Mouse (Mus musculus) thymus, adult 2 months (tissue): ENCODE results near the gene Arfgef2. TPM values are rescaled to one million over a fixed set of nuclear protein-coding genes. Genes with fewer than 3 reads are reported as not detected.

ENCODE experiments used
- DNase-seq: peaks from one replicate; pipeline ENCODE4 v3.0.0; 2021
- H3K27ac ChIP-seq: fragments of 200-500 bp; 2 replicates; pipeline ENCODE4 v1.5.1; 2012; ENCODE audit warnings: low read length, control low read depth; ENCODE audit not compliant: control insufficient read depth, insufficient read depth
- H3K27me3 ChIP-seq: fragments of 200-500 bp; 2 replicates; pipeline ENCODE4 v1.6.1; 2012; ENCODE audit warnings: mild to moderate bottlenecking, low read length, moderate library complexity, mixed read lengths; ENCODE audit not compliant: control insufficient read depth, insufficient read depth
- H3K36me3 ChIP-seq: fragments of 200-500 bp; 2 replicates; pipeline ENCODE4 v1.6.1; 2012; ENCODE audit warnings: mild to moderate bottlenecking, low read length, moderate library complexity; ENCODE audit not compliant: control insufficient read depth, insufficient read depth
- H3K4me1 ChIP-seq: fragments of 200-500 bp; replicated peaks from 2 replicates; pipeline ENCODE4 v1.6.1; 2012; ENCODE audit warnings: low read length; ENCODE audit not compliant: control insufficient read depth, insufficient read depth
- H3K4me3 ChIP-seq: fragments of 200-500 bp; 2 replicates; pipeline ENCODE4 v1.5.1; 2012; ENCODE audit warnings: mild to moderate bottlenecking, low read length, control low read depth, moderate library complexity; ENCODE audit not compliant: control insufficient read depth, insufficient read depth
- CTCF ChIP-seq: fragments of 200-500 bp; IDR thresholded peaks from 2 replicates; pipeline ENCODE4 v1.5.1; 2012; ENCODE audit warnings: mild to moderate bottlenecking, control low read depth, low read length, moderate library complexity, borderline replicate concordance; ENCODE audit not compliant: control insufficient read depth, poor library complexity, insufficient read depth; ENCODE audit errors: extremely low read depth
- POLR2A ChIP-seq: fragments of 200-500 bp; IDR thresholded peaks from 2 replicates; pipeline ENCODE4 v1.6.1; 2012; ENCODE audit warnings: mild to moderate bottlenecking, low read length, control low read depth, moderate library complexity; ENCODE audit not compliant: control insufficient read depth, poor library complexity, insufficient read depth; ENCODE audit errors: extremely low read depth
- WGBS: fragments of 180-500 bp; shearing (Covaris S2); methylation state at CpG from one replicate; pipeline ENCODE4 v1.1.7; 2018; 5-methylcytosine and 5-hydroxymethylcytosine counted together
- polyA plus RNA-seq: library from polyadenylated mRNA; depleted of rRNA; stranded (reverse); fragments of >200 nt; gene quantifications from 2 replicates; pipeline ENCODE4 v1.2.3, GENCODE M21; 2012

Gene Arfgef2
- polyA plus RNA-seq, 1 experiment: 18.7 TPM

DNA sequence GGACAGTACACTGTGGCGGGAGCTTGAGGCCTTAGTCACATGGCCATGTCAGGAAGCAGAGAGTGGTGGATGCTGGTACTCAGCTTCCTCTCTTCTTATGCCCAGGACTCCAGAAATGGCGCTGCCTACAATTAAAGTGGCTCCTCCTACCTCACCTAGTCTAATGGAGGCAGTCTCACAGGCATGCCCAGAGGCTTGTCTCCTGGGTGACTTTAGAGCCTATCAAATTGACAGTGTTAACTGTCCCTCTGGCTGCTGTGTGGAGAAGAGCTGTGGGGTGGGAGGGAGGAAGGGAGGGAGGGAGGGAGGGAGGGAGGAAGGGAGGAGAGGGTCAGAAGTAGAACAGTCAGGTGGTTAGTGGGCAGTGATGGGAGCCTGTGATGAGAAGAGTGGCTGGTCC is 15.5 kb downstream of the Arfgef2 start:
- no peaks in the 10 kb centered on the region for H3K36me3 ChIP-seq
- H3K4me1 ChIP-seq: peaks cover 17% of the 10 kb centered on the region
- no peak for DNase-seq
- 42% methylated on average over 2 of the region's 2 CpGs for WGBS
- H3K27me3 ChIP-seq: no peaks in the 10 kb centered on the region
- H3K27ac ChIP-seq: no peak overlapping the region
- H3K4me3 ChIP-seq: no peak overlapping the region
- TF ChIP-seq POLR2A: no peak
- no peak for TF ChIP-seq CTCF

DNA sequence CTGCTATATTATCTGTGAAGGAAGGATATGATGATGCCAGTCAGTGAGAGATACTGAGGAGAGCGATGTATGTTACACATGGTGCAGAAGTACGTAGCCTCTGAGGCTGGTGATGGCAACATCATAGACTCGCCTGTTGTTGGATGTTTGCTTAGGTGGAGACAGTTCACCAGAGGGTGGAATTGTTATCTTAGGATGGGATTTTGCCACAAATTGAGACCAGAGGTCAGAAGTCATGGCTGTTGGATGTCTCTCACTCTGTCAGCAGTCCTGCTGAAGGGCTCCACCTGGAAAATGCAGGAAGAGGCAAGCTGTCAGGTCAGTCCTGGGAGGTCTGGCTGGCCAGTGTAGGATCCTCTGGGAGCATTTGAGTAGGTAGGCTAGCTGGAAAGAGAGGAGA is 16.0 kb downstream of the Arfgef2 start:
- over 99% methylated on average over 3 of the region's 3 CpGs for WGBS
- DNase-seq: no peak
- Histone ChIP-seq H3K36me3 (no peaks in the 10 kb centered on the region), H3K4me1 (peaks cover 17% of the 10 kb centered on the region), H3K27me3 (no peaks in the 10 kb centered on the region), H3K4me3 (no peak overlapping the region), H3K27ac (no peak overlapping the region)
- TF ChIP-seq CTCF: no peak
- TF ChIP-seq POLR2A: no peak

DNA sequence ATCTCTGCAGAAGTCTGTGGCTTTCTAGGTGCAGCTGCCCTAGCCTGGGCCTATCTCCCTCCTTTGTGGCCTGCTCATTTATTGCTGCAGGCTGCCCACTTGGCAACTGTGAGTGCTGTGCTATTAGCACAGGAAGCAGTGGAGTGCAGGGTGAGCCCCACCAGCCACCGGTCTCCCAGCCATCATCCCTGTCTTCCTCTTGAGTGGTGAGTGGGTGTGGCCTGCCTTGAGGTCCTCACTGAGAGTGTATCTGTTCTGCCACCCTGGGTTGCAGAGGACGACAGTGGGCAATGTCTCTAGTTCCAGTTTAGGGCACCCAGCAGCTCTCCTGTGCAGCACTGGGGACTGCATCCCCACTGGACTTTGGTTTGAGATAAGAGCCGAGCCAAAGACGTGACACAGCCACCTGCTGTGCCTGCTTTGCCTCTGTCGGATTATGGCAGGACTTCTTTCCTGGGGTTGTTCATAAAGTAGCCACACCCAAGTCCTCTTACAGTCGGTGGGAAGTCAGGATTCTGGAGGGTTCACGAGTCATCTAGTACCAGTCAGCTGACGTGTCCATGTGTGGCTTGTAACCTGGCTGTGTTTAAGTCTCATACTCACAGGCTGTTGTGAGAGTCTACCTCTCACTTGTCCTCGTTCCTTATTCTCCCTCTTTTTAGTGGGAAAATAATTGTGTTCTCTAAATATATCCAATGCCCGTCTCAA is 16.9 kb downstream of the Arfgef2 start:
- TF ChIP-seq POLR2A (no peak), CTCF (no peak)
- Histone ChIP-seq H3K27ac (no peak overlapping the region), H3K4me3 (no peak overlapping the region), H3K36me3 (no peaks in the 10 kb centered on the region), H3K27me3 (no peaks in the 10 kb centered on the region), H3K4me1 (peaks cover 24% of the 10 kb centered on the region)
- 66% methylated on average over 10 of the region's 10 CpGs for WGBS
- no peak for DNase-seq

DNA sequence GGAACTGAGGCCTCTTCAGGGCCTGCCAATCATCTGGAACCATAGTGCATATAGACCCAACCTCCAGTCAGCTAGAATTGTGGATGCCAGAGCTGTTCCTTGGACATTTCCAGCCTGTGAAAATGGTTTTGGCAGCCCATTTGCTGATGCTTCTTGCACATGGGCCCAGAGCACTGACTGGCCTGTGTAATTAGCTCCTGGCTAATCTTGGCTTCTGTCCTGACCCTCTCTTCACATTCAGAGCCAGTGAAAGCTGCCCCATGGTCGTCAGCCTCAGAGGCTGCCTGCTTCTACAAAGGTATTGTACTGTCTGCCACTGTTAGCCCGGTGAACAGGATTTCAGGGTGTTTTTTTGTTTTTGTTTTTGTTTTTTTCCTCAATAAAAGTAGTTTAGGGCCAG is 17.5 kb downstream of the Arfgef2 start:
- 92% methylated on average over 2 of the region's 2 CpGs for WGBS
- Histone ChIP-seq H3K36me3 (no peaks in the 10 kb centered on the region), H3K27me3 (no peaks in the 10 kb centered on the region), H3K4me3 (no peak overlapping the region), H3K4me1 (peaks cover 27% of the 10 kb centered on the region), H3K27ac (no peak overlapping the region)
- DNase-seq: no peak
- TF ChIP-seq POLR2A: no peak
- no peak for TF ChIP-seq CTCF

DNA sequence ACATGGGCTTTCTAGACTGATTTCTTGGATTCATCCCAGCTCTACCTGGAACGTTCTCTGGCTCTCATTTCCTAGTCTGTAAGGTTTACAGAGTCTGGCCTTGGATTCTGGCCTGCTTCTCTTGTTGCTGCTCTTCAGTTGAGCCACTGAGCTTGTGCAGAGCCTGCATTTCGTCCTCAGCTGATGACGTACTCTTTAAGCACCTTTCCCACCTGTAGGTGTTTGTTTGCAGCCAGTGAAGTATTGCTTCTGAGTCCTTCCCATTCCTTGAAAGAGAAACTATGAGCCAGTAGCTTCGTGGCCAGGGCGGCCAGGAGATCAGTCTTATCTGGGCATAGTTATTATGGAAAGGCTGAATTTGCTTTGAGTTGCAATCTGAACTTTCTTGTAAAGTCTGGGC is 19.0 kb downstream of the Arfgef2 start:
- H3K27me3 ChIP-seq: no peaks in the 10 kb centered on the region
- no peak overlapping the region for H3K4me3 ChIP-seq
- no peak overlapping the region for H3K27ac ChIP-seq
- no peak for TF ChIP-seq CTCF
- no peak for TF ChIP-seq POLR2A
- H3K4me1 ChIP-seq: peaks cover 27% of the 10 kb centered on the region
- no peak for DNase-seq
- no peaks in the 10 kb centered on the region for H3K36me3 ChIP-seq
- 93% methylated on average over 5 of the region's 5 CpGs for WGBS

DNA sequence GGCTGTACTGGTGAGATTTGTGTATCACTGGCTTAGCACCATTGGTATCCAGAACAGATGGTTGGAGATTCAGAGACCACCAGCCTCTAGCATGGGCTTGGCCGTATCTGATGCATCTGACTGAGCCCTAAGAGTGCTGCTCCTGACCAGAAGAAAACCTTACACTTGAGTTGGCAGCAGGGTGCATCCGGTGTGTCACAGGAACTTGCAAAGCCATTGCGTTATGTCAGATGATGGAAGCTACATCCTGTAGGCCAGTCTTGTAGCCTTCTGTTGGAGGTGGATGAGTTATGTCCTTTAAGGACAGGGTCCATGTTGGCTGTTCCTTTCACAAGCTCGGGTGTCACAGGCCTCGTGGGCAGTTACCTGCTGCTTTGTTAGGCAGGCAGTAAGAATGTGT is 19.6 kb downstream of the Arfgef2 start:
- Histone ChIP-seq H3K36me3 (no peaks in the 10 kb centered on the region), H3K4me1 (peaks cover 22% of the 10 kb centered on the region), H3K4me3 (no peak overlapping the region), H3K27ac (no peak overlapping the region), H3K27me3 (no peaks in the 10 kb centered on the region)
- no peak for DNase-seq
- WGBS: 96% methylated on average over 5 of the region's 5 CpGs
- no peak for TF ChIP-seq CTCF
- TF ChIP-seq POLR2A: no peak

DNA sequence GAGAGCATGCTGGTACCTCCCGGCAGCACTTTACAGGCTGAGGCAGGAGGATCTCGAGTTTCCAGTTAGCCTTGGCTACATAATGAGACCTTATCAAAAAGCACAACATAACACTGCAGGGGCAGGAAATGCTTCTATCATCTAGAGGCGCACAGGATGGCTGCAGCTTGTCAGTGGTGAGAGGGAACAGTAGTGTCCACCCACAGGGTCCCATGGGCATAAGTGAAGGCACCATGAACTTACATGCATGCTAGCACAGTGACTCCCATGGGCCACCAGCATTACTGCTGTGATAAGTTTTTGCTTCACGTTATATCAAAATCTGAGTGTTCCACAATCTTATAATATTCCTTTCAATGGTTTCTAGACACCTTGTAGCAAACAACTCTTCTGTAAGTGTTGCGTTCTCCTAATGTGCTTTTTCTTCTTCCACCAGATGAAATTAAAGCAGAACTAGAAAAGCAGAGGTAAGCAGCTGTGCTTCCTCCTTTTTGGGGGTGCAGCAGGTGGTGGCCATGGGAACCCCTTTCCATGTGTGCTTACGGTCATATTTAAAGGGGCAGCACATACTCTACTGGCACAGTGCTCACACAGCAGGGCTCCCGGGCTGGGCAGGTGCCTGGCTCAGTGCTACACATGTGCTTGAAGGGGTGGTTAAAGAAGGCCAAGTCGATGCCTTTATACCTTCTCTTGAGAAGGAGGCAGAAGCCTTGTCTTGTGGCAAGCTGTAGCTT is 21.3 kb downstream of the Arfgef2 start:
- no peak for DNase-seq
- no peaks in the 10 kb centered on the region for H3K27me3 ChIP-seq
- H3K4me1 ChIP-seq: peaks cover 14% of the 10 kb centered on the region
- no peak for TF ChIP-seq CTCF
- no peak for TF ChIP-seq POLR2A
- H3K27ac ChIP-seq: no peak overlapping the region
- WGBS: 36% methylated on average over 8 of the region's 8 CpGs
- no peaks in the 10 kb centered on the region for H3K36me3 ChIP-seq
- no peak overlapping the region for H3K4me3 ChIP-seq
